Mouse (Mus musculus) cerebellum, adult 18-20 months (tissue): ENCODE data around the gene Zfp239.
A peak's percentile ranks its signal among the peaks of the same experiment; 100 is the strongest.

Experiments used
- DNase-seq, 2 experiments: peaks; one replicate each; pipeline ENCODE4 v3.0.0; 2021

The Zfp239 gene

GRCm38 (mm10) chr6:117907979-117908355 is 46.1 kb downstream of the Zfp239 start:
- no peak for DNase-seq

- DNase-seq = no peak
Measured at GRCm38 (mm10) chr6:117908424-117908900, 46.6 kb downstream of the Zfp239 start.

GRCm38 (mm10) chr6:117910120-117910661 is 48.3 kb downstream of the Zfp239 start:
- DNase-seq = no peak

DNA sequence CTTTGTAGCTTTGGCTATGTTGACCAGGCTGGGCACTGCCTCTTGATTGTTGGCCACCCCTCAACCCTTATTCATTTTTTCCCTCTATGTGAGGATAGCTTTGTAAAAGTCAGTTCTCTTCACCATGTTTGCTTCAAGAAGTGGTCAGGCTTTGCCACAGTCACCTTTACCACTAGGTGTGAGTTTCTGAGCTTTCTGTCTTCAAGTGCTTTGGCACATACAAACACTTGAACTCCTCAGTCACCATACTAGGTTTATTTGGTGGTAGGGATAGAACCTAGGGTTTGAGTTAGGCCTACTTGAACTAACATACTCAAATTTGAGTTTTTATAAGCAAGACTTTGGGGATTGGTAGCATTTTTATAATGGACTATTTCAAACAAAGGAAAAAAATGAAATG is 52.6 kb downstream of the Zfp239 start:
- no peak for DNase-seq

GRCm38 (mm10) chr6:117916205-117916736 is 54.4 kb downstream of the Zfp239 start:
- DNase-seq = no peak

DNA sequence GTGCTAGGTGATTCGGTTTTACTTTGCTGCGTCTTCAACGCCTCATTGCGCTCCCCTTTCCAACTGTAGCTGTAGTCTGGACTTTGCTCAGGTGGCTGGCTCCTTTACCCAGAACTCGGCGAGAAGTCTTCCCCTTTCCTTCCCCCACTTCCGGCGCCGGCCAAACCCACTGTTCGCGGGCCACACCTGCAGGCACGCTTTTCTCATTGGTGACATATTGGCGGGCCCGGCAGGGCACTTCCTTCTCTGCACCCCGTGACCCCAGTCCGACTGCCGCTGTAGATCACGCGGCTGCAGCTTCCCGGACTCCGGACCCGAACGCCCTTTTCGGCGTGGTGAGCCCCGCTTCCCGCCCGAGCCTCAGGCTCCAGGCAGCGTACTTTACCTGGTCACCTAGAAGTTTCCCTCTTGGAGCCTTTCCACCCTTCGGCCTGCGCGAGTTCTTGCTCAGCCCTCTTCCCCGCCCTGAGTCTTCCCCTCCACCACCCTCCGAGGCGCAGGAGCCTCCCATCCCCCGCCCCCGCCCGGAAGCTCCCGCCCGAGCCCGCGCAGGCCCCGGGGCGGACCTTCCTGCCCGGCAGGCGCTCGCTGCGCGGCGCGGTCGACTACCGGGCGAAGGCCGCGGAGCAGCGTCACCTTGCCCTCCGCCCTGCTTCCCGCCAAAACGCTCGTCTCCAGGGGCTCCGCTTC is 55.0 kb downstream of the Zfp239 start:
- peak; percentile 79 to 83 for DNase-seq

- DNase-seq = peak; percentile 48 to 50
Measured at GRCm38 (mm10) chr6:117917576-117917975, 55.7 kb downstream of the Zfp239 start.

DNA sequence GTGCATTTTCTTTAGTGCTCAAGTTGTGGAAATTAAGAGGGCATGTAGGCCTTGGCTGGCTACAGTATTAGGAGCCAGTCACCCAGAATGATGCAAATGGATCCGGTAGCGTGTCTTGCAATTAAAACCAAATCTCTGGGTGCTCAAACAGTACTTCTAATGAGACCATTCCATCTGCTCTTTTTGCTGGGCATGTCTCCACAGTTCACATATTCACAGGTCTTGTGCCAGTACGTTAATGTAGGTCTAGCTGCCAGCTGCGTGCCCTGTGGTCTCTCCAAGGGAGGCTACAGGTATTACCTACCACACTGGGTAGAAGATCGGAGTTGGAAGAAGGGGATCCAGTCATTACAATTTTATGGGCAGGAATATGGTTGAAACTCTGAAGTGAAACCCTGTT is 56.1 kb downstream of the Zfp239 start:
- DNase-seq = no peak

GRCm38 (mm10) chr6:117920659-117921640 is 59.0 kb downstream of the Zfp239 start:
- peak; percentile 41 to 48 for DNase-seq

DNA sequence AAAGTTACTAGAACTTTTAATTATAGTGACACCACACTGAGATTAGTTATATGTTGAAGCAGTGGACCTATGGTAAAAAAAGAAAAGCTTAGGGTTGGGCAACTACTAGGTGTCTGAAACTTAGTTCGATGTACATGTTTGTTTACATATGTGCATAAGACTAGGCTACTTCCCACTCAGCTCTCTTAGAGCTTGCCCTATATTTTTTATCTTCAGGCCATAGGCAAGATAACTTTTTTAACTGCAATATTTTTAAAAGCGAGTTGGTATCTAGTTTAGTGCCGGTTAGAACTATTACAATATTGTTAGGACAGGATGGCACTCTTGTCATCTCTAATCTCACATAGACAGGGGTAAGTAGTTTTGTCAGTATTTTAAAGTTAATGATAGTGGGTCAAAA is 60.1 kb downstream of the Zfp239 start:
- DNase-seq = no peak
